In genomic region chr4:126450268-126450667, GRCm38 (mm10) we compare ENCODE assay signal across 25 mouse cellular contexts. TPM values are rescaled to one million over a fixed set of nuclear protein-coding genes. Genes with fewer than 3 reads are reported as not detected.
DNase-seq lines count a peak whose midpoint lies in the region; ATAC-seq and TF ChIP-seq lines count a peak whose summit lies in the region.
"Had no signal": no experiment of that assay in that cellular context is flagged by ENCODE, and none has a peak within 500 bp of the region (broad histone marks: within the 10 kb centered on the region; RNA-seq: fewer than 3 reads in every experiment).

No protein-coding gene starts in this region.

- 96% methylated on average over 1 of the region's 1 CpGs for WGBS in forebrain, embryonic 11.5 days

- no peaks in the 10 kb centered on the region for H3K4me1 ChIP-seq in ES-Bruce4 (ENCODE audit: control insufficient read depth, insufficient read depth, low read length)
- H3K4me1 ChIP-seq in forebrain, embryonic 11.5 days (replicated peaks; ENCODE audit: control insufficient read depth, insufficient read depth, low read length): no peaks in the 10 kb centered on the region
- H3K4me1 ChIP-seq: embryonic facial prominence, embryonic 13.5 days; embryonic facial prominence, embryonic 15.5 days; forebrain, embryonic 10.5 days; forebrain, embryonic 13.5 days; forebrain, embryonic 15.5 days had no signal

- H3K4me3 ChIP-seq in ES-Bruce4 (ENCODE audit: low read depth, low read length): no peak overlapping the region
- no peak overlapping the region for H3K4me3 ChIP-seq in forebrain, embryonic 11.5 days (ENCODE audit: low read depth, low read length)
- H3K4me3 ChIP-seq: embryonic facial prominence, embryonic 13.5 days; embryonic facial prominence, embryonic 15.5 days; erythroblast, embryonic 14.5 days; forebrain, embryonic 10.5 days; forebrain, embryonic 13.5 days; forebrain, embryonic 15.5 days had no signal

- TF ChIP-seq CTCF in ES-Bruce4 (IDR thresholded peaks at IDR 0.05; ENCODE audit: low read depth, low read length): no peak

- H3K36me3 ChIP-seq in ES-Bruce4 (ENCODE audit: control insufficient read depth, insufficient read depth, low read length, poor library complexity, severe bottlenecking): peaks cover 44% of the 10 kb centered on the region
- H3K36me3 ChIP-seq in forebrain, embryonic 11.5 days (ENCODE audit: control insufficient read depth, insufficient read depth, low read length): peaks cover 25% of the 10 kb centered on the region

- H3K9ac ChIP-seq in ES-Bruce4 (ENCODE audit: low read depth, poor library complexity, severe bottlenecking): no peak overlapping the region
- H3K9ac ChIP-seq in forebrain, embryonic 11.5 days (ENCODE audit: low read length): no peak overlapping the region
- H3K9ac ChIP-seq: embryonic facial prominence, embryonic 13.5 days; embryonic facial prominence, embryonic 15.5 days; forebrain, embryonic 13.5 days; forebrain, embryonic 15.5 days; forebrain, postnatal 0 days had no signal

- H3K27me3 ChIP-seq in ES-Bruce4 (ENCODE audit: control insufficient read depth, insufficient read depth, low read length, poor library complexity, severe bottlenecking): no peaks in the 10 kb centered on the region
- H3K27me3 ChIP-seq in forebrain, embryonic 11.5 days (ENCODE audit: control insufficient read depth, insufficient read depth, low read length): no peaks in the 10 kb centered on the region
- H3K27me3 ChIP-seq: embryonic facial prominence, embryonic 13.5 days; embryonic facial prominence, embryonic 15.5 days; forebrain, embryonic 13.5 days; forebrain, embryonic 15.5 days had no signal

- no peak overlapping the region for H3K4me2 ChIP-seq in forebrain, embryonic 11.5 days (ENCODE audit: low read depth, low read length, severe bottlenecking)
- H3K4me2 ChIP-seq: embryonic facial prominence, embryonic 13.5 days; embryonic facial prominence, embryonic 15.5 days; forebrain, embryonic 13.5 days; forebrain, embryonic 15.5 days had no signal

- ATAC-seq in forebrain, embryonic 11.5 days (replicated peaks; ENCODE audit: low FRiP score): no peak
- ATAC-seq: forebrain, embryonic 13.5 days; forebrain, embryonic 15.5 days; forebrain, postnatal 0 days had no signal

- TF ChIP-seq POLR2A in ES-Bruce4 (IDR thresholded peaks at IDR 0.05; ENCODE audit: insufficient read depth, low read length): no peak

- peaks cover 18% of the 10 kb centered on the region for H3K9me3 ChIP-seq in ES-Bruce4 (replicated peaks; ENCODE audit: control insufficient read depth, insufficient read depth, low read length, poor library complexity, severe bottlenecking)
- no peaks in the 10 kb centered on the region for H3K9me3 ChIP-seq in forebrain, embryonic 11.5 days (ENCODE audit: control insufficient read depth, low read length)
- H3K9me3 ChIP-seq: embryonic facial prominence, embryonic 13.5 days; embryonic facial prominence, embryonic 15.5 days; forebrain, embryonic 10.5 days; forebrain, embryonic 13.5 days; forebrain, embryonic 15.5 days; G1E had no signal

- peak; percentile 62 for TF ChIP-seq EP300 in ES-Bruce4 (IDR thresholded peaks at IDR 0.05; ENCODE audit: insufficient read depth, low read depth, low read length)

- H3K27ac ChIP-seq in ES-Bruce4 (ENCODE audit: insufficient read depth, low read length): peak overlapping the region; percentile 25; the same call in 1 of the 2 replicates
- no peak overlapping the region for H3K27ac ChIP-seq in forebrain, embryonic 11.5 days (ENCODE audit: low read depth, low read length)
- H3K27ac ChIP-seq: embryonic facial prominence, embryonic 13.5 days; embryonic facial prominence, embryonic 15.5 days; forebrain, embryonic 10.5 days; forebrain, embryonic 13.5 days; forebrain, embryonic 15.5 days had no signal

- peak; percentile 53 for DNase-seq in ES-CJ7 (ENCODE audit: low read depth, low spot score)
- peak; percentile 45 for DNase-seq in NIH3T3 (ENCODE audit: low read depth)
- DNase-seq in ZHBTc4 (ENCODE audit: low read depth, low spot score): peak; percentile 82
- DNase-seq in spleen, postnatal 36 days (ENCODE audit: low spot score in 2 of 2): no peak
- DNase-seq in frontal cortex, postnatal 25 days (ENCODE audit: low spot score in 2 of 2): no peak
- no peak for DNase-seq in forebrain, embryonic 11.5 days (ENCODE audit: low spot score)
- DNase-seq: adrenal gland, adult 2 months; adrenal gland, postnatal 10 days; adrenal gland, postnatal 25 days; cerebellum, adult 11 months; cerebellum, adult 18-20 months; cerebellum, adult 8-10 months; cerebellum, adult 9-11 months; cerebellum, postnatal 14 days; cerebellum, postnatal 36 days; embryo, embryonic 11 days; forebrain, postnatal 0 days had no signal

RNA-seq across cellular contexts. Expression of gene Ago1, which starts 18.1 kb away (rescaled TPM):
- 44.6 and 44.8 TPM in 2 replicates for polyA plus RNA-seq in ES-Bruce4 (2011; ENCODE audit: insufficient read depth, insufficient read length, low read depth, missing spikeins)
- 23.2 and 26.8 TPM in 2 replicates for polyA plus RNA-seq in forebrain, embryonic 11.5 days (2014; fragmentation: Nextera tagmentation; extraction: Ambion mirVana)

RNA-seq across cellular contexts. Expression of gene Ago3, which starts 20.9 kb away (rescaled TPM):
- 15.2 and 20.7 TPM in 2 replicates for polyA plus RNA-seq in ES-Bruce4 (2011; ENCODE audit: insufficient read depth, insufficient read length, low read depth, missing spikeins)
- 16.0 and 21.9 TPM in 2 replicates for polyA plus RNA-seq in forebrain, embryonic 11.5 days (2014; fragmentation: Nextera tagmentation; extraction: Ambion mirVana)

Comparison
In these comparisons a context has a peak if more than half of its experiments do, and no peak if none do; other contexts are left out.
1. DNase-seq: peak in ES-CJ7 (single experiment), NIH3T3 (single experiment) and ZHBTc4 (single experiment); none in spleen, postnatal 36 days (0 of 2), frontal cortex, postnatal 25 days (0 of 2) and forebrain, embryonic 11.5 days (single experiment).